Mouse (Mus musculus) frontal cortex, adult 2 months (tissue): Measurements from ENCODE around the gene Rnd2. TPM values are rescaled to one million over a fixed set of nuclear protein-coding genes. Genes with fewer than 3 reads are reported as not detected.

Experiments used
- DNase-seq, 2 experiments: peaks; one replicate each; pipeline ENCODE4 v3.0.0; 2022; ENCODE audit warnings: low spot score in 1 of 2; ENCODE audit errors: extremely low spot score in 1 of 2
- polyA plus RNA-seq: library from polyadenylated mRNA; depleted of rRNA; stranded (reverse); fragments of >200 nt; gene quantifications from 2 replicates; pipeline ENCODE4 v1.2.3, GENCODE M21; 2012; rRNA removed

Gene Rnd2
- polyA plus RNA-seq, 1 experiment, result 155 TPM

DNA sequence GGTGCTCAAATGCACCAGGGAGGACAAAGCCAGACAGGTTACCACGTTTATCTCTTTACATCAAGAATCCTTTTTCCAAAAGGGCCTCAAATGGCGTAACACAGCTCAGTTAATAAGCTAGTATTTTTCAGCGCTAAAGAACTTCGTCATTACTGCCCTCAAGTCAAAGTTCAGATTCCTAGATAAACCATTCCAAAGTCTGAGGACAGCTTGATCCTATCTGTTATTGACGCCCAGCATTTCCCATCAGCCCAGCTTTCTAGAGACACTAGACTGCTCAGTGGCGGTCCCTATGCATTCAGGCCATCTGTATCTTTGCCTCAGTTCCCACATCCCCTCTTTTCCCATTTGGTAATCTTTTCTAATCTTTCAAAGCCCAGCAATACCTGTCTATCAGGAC, 54.6 kb downstream of the Rnd2 start:
- no peak for DNase-seq

Other genes starting within 250 kb of the Rnd2 start
- 44.8 and 50.3 TPM in 2 replicates for gene Ezh1, start 238.5 kb upstream of the Rnd2 start, polyA plus RNA-seq
- 65.6 and 82.1 TPM in 2 replicates for gene Ramp2, start 219.0 kb upstream of the Rnd2 start, polyA plus RNA-seq
- 63.8 TPM in 2 replicates for gene Vps25, start 211.3 kb upstream of the Rnd2 start, polyA plus RNA-seq
- 10.8 and 12.5 TPM in 2 replicates for gene Wnk4, start 204.4 kb upstream of the Rnd2 start, polyA plus RNA-seq
- 0.71 and 0.84 TPM in 2 replicates for gene Cntd1, start 186.0 kb upstream of the Rnd2 start, polyA plus RNA-seq
- 147 and 151 TPM in 2 replicates for gene Coa3, start 185.9 kb upstream of the Rnd2 start, polyA plus RNA-seq
- 177 and 195 TPM in 2 replicates for gene Becn1, start 162.7 kb upstream of the Rnd2 start, polyA plus RNA-seq
- gene Psme3, start 148.8 kb upstream of the Rnd2 start, polyA plus RNA-seq, result 101 and 108 TPM in 2 replicates
- 4.5 and 5.1 TPM in 2 replicates for gene Aoc2, start 139.9 kb upstream of the Rnd2 start, polyA plus RNA-seq
- 0.71 and 0.88 TPM in 2 replicates for gene Aoc3, start 134.4 kb upstream of the Rnd2 start, polyA plus RNA-seq
- not detected in 2 replicates for gene G6pc, start 97.4 kb upstream of the Rnd2 start, polyA plus RNA-seq
- 49.2 and 53.5 TPM in 2 replicates for gene Aarsd1, start 47.4 kb upstream of the Rnd2 start, polyA plus RNA-seq
- 3.6 and 4.1 TPM in 2 replicates for gene Gm27029, start 40.2 kb upstream of the Rnd2 start, polyA plus RNA-seq
- gene Rundc1, start 39.9 kb upstream of the Rnd2 start, polyA plus RNA-seq, result 33.4 and 33.7 TPM in 2 replicates
- 4.1 and 6.6 TPM in 2 replicates for gene Ptges3l, start 39.7 kb upstream of the Rnd2 start, polyA plus RNA-seq
- gene Rpl27, start 22.7 kb upstream of the Rnd2 start, polyA plus RNA-seq, result 480 and 588 TPM in 2 replicates
- 9.0 and 9.1 TPM in 2 replicates for gene Ifi35, start 16.6 kb upstream of the Rnd2 start, polyA plus RNA-seq
- gene Vat1, start 1.2 kb downstream of the Rnd2 start, polyA plus RNA-seq, result 41.3 and 41.4 TPM in 2 replicates
- 0.99 and 1.0 TPM in 2 replicates for gene Brca1, start 87.0 kb downstream of the Rnd2 start, polyA plus RNA-seq
- 114 and 124 TPM in 2 replicates for gene Nbr1, start 87.2 kb downstream of the Rnd2 start, polyA plus RNA-seq
- 4.2 and 4.8 TPM in 2 replicates for gene Tmem106a, start 117.2 kb downstream of the Rnd2 start, polyA plus RNA-seq
- gene Gm11634, start 134.3 kb downstream of the Rnd2 start, polyA plus RNA-seq, result not detected in 2 replicates
- 9.4 and 11.9 TPM in 2 replicates for gene Rdm1, start 162.2 kb downstream of the Rnd2 start, polyA plus RNA-seq
- gene Arl4d, start 200.5 kb downstream of the Rnd2 start, polyA plus RNA-seq, result 26.6 and 38.8 TPM in 2 replicates